7 mouse cellular contexts compared by ENCODE assay signal in the genomic region with DNA sequence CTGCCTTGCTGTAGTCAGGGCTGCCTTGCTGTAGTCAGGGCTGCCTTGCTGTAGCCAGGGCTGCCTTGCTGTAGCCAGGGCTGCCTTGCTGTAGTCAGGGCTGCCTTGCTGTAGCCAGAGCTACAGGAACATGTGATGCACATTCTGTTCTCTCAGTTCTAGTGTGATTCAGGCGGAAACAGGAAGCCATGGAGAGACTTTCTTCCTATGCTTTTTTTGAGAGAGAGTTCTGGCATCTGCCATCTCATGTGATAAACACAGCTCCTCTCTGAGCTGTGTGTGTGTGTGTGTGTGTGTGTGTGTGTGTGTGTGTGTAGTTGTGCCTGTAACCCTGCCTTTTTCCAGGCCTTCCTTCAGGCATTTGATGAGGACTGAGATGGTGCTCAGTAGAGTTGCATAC.
A peak's percentile ranks its signal among the peaks of the same experiment; 100 is the strongest.
DNase-seq lines count a peak whose midpoint lies in the region; ATAC-seq and TF ChIP-seq lines count a peak whose summit lies in the region.
"Not testable (repeated sequence)": the region's sequence is repeated elsewhere in the genome, so short reads cannot be mapped to it uniquely, and the experiment has no call there.

No protein-coding gene starts in this region.

- H3K4me3 ChIP-seq in cerebellum, adult 2 months (replicated peaks; ENCODE audit: insufficient read depth, low read depth, low read length); forebrain, embryonic 16.5 days (replicated peaks; ENCODE audit: low read length); hindbrain, embryonic 14.5 days (replicated peaks; ENCODE audit: low read length): not testable (repeated sequence)

- peaks cover 27% of the 10 kb centered on the region for H3K4me1 ChIP-seq in cerebellum, adult 2 months (ENCODE audit: control insufficient read depth, insufficient read depth, low read length)
- peaks cover 15% of the 10 kb centered on the region for H3K4me1 ChIP-seq in forebrain, embryonic 16.5 days (replicated peaks; ENCODE audit: control insufficient read depth, insufficient read depth, low read length)
- H3K4me1 ChIP-seq in hindbrain, embryonic 14.5 days (replicated peaks; ENCODE audit: control insufficient read depth, insufficient read depth, low read length): peaks cover 16% of the 10 kb centered on the region

- H3K9ac ChIP-seq in forebrain, embryonic 16.5 days (replicated peaks; ENCODE audit: low read depth, low read length); hindbrain, embryonic 14.5 days: not testable (repeated sequence)

- H3K4me2 ChIP-seq in forebrain, embryonic 16.5 days (ENCODE audit: low read length); hindbrain, embryonic 14.5 days (replicated peaks): not testable (repeated sequence)

- not testable (repeated sequence) for TF ChIP-seq CTCF in cerebellum, adult 2 months (IDR thresholded peaks at IDR 0.05; ENCODE audit: borderline replicate concordance, insufficient read depth, low read depth, low read length)

- peak; percentile 27; the same call in 1 of the 2 replicates for ATAC-seq in forebrain, embryonic 16.5 days
- not testable (repeated sequence) for ATAC-seq in hindbrain, embryonic 14.5 days (ENCODE audit: low FRiP score)

- H3K9me3 ChIP-seq in forebrain, embryonic 16.5 days (ENCODE audit: control insufficient read depth, low read length); hindbrain, embryonic 14.5 days (ENCODE audit: control insufficient read depth, low read length): not testable (repeated sequence)

- H3K27ac ChIP-seq in cerebellum, adult 2 months (ENCODE audit: insufficient read depth, low read length): peak overlapping the region; percentile 2; the same call in 1 of the 2 replicates
- not testable (repeated sequence) for H3K27ac ChIP-seq in forebrain, embryonic 16.5 days (ENCODE audit: low read length)
- H3K27ac ChIP-seq in hindbrain, embryonic 14.5 days: 0 out of 2 replicates have a peak overlapping the region, but pooled peaks have one; percentile 5

- WGBS in cerebellum, adult 2 months: 64% methylated on average over 1 of the region's 1 CpGs
- 46% methylated on average over 1 of the region's 1 CpGs for WGBS in forebrain, embryonic 16.5 days
- WGBS in hindbrain, embryonic 14.5 days: 94% methylated on average over 1 of the region's 1 CpGs

- DNase-seq in NIH3T3 (ENCODE audit: low read depth): peak; percentile 19
- not testable (repeated sequence) for DNase-seq in cerebellum, adult 2 months; hindbrain, embryonic 14.5 days (ENCODE audit: low spot score)
- DNase-seq in kidney, postnatal 10 days: peak; percentile 19
- peak; percentile 33 for DNase-seq in layer of hippocampus, adult 11-12 months (ENCODE audit: low spot score)
- DNase-seq in lung, postnatal 10 days: peak; percentile 11

- H3K27me3 ChIP-seq in cerebellum, adult 2 months (ENCODE audit: control insufficient read depth, insufficient read depth, low read length); forebrain, embryonic 16.5 days (replicated peaks; ENCODE audit: control insufficient read depth, insufficient read depth, low read length); hindbrain, embryonic 14.5 days (ENCODE audit: control insufficient read depth, insufficient read depth, low read length): not testable (repeated sequence)

- TF ChIP-seq POLR2A in cerebellum, adult 2 months (IDR thresholded peaks at IDR 0.05; ENCODE audit: borderline replicate concordance, insufficient read depth, low read length): not testable (repeated sequence)

- not testable (repeated sequence) for H3K36me3 ChIP-seq in forebrain, embryonic 16.5 days (ENCODE audit: control insufficient read depth, insufficient read depth); hindbrain, embryonic 14.5 days (replicated peaks; ENCODE audit: control insufficient read depth, insufficient read depth)
